Mouse (Mus musculus) erythroblast, embryonic 14.5 days (primary cell): Measurements from ENCODE around the gene Abcc12.

ENCODE experiments used
- GATA1 ChIP-seq: IDR thresholded peaks from 2 replicates; pipeline ENCODE4 v1.6.1; 2012; ENCODE audit warnings: low read length, inconsistent platforms, mixed read lengths
- TAL1 ChIP-seq: IDR thresholded peaks from 3 replicates; pipeline ENCODE4 v1.6.1; 2012; ENCODE audit warnings: low read length, inconsistent platforms, mixed read lengths

- TF ChIP-seq GATA1 (no peak), TAL1 (no peak)
Observed at GRCm38 (mm10) chr8:86443744-86444143, 136.7 kb downstream of the Abcc12 start.
